Mouse (Mus musculus): Measurements from ENCODE around the gene Gpx1. TPM values are rescaled to one million over a fixed set of nuclear protein-coding genes. Genes with fewer than 3 reads are reported as not detected.

The Gpx1 gene
- 1,075 and 1,331 TPM in 2 replicates for polyA plus RNA-seq (2012; rRNA removed)

GRCm38 (mm10) chr9:108338886-108339781, at the start of gene Gpx1:
Gpx1 (plus strand) TSS chr9:108338903.

GRCm38 (mm10) chr9:108290016-108290750, 48.5 kb upstream of the Gpx1 start, which contains the start of gene Nicn1:
Nicn1 (plus strand) TSS chr9:108290429.

GRCm38 (mm10) chr9:108296453-108297355, 42.0 kb upstream of the Gpx1 start, which contains the start of gene Amt:
Amt (plus strand) TSS chr9:108296853.

GRCm38 (mm10) chr9:108305629-108306520, 32.8 kb upstream of the Gpx1 start, which contains the start of the genes Rhoa and Tcta:
Rhoa (plus strand) TSS chr9:108306129.
Tcta (minus strand) TSS chr9:108306160.

GRCm38 (mm10) chr9:108347540-108348289, 9.0 kb downstream of the Gpx1 start, which contains the start of gene Usp4:
Usp4 (plus strand) TSS chr9:108347853.

Other genes with a start within 250 kb of the Gpx1 start
- 90.7 and 116 TPM in 2 replicates for gene Apeh, start 244.3 kb upstream of the Gpx1 start, polyA plus RNA-seq (2012; rRNA removed)
- gene Bsn, start 148.5 kb upstream of the Gpx1 start, polyA plus RNA-seq (2012; rRNA removed): 1.9 and 2.0 TPM in 2 replicates
- gene Dag1, start 74.9 kb upstream of the Gpx1 start, polyA plus RNA-seq (2012; rRNA removed): 101 and 122 TPM in 2 replicates
- 19.4 and 25.5 TPM in 2 replicates for gene Nicn1, start 48.5 kb upstream of the Gpx1 start, polyA plus RNA-seq (2012; rRNA removed)
- 7.6 and 12.8 TPM in 2 replicates for gene Amt, start 42.0 kb upstream of the Gpx1 start, polyA plus RNA-seq (2012; rRNA removed)
- 86.5 and 130 TPM in 2 replicates for gene Rhoa, start 32.8 kb upstream of the Gpx1 start, polyA plus RNA-seq (2012; rRNA removed)
- 37.2 and 41.9 TPM in 2 replicates for gene Tcta, start 32.7 kb upstream of the Gpx1 start, polyA plus RNA-seq (2012; rRNA removed)
- 57.3 and 69.2 TPM in 2 replicates for gene Usp4, start 8.9 kb downstream of the Gpx1 start, polyA plus RNA-seq (2012; rRNA removed)
- 0.59 and 0.73 TPM in 2 replicates for gene 1700102P08Rik, start 53.9 kb downstream of the Gpx1 start, polyA plus RNA-seq (2012; rRNA removed)
- 0.05 and 0.08 TPM in 2 replicates for gene Ccdc36, start 89.6 kb downstream of the Gpx1 start, polyA plus RNA-seq (2012; rRNA removed)
- not detected in 2 replicates for gene BC048562, start 97.6 kb downstream of the Gpx1 start, polyA plus RNA-seq (2012; rRNA removed)
- gene Ccdc71, start 121.6 kb downstream of the Gpx1 start, polyA plus RNA-seq (2012; rRNA removed): 33.6 and 34.2 TPM in 2 replicates
- gene Klhdc8b, start 122.7 kb downstream of the Gpx1 start, polyA plus RNA-seq (2012; rRNA removed): 92.6 and 96.4 TPM in 2 replicates
- gene Lamb2, start 140.8 kb downstream of the Gpx1 start, polyA plus RNA-seq (2012; rRNA removed): 288 and 298 TPM in 2 replicates
- 218 and 280 TPM in 2 replicates for gene Usp19, start 151.7 kb downstream of the Gpx1 start, polyA plus RNA-seq (2012; rRNA removed)
- gene Qars, start 168.8 kb downstream of the Gpx1 start, polyA plus RNA-seq (2012; rRNA removed): 293 and 360 TPM in 2 replicates
- 143 and 200 TPM in 2 replicates for gene Qrich1, start 177.9 kb downstream of the Gpx1 start, polyA plus RNA-seq (2012; rRNA removed)
- gene Impdh2, start 221.4 kb downstream of the Gpx1 start, polyA plus RNA-seq (2012; rRNA removed): 174 and 241 TPM in 2 replicates
- gene Ndufaf3, start 228.5 kb downstream of the Gpx1 start, polyA plus RNA-seq (2012; rRNA removed): 38.7 and 43.7 TPM in 2 replicates
- 275 and 288 TPM in 2 replicates for gene Dalrd3, start 231.0 kb downstream of the Gpx1 start, polyA plus RNA-seq (2012; rRNA removed)
- gene Wdr6, start 239.8 kb downstream of the Gpx1 start, polyA plus RNA-seq (2012; rRNA removed): 138 and 143 TPM in 2 replicates

Data from ovary, adult 2 months (tissue).